Mouse (Mus musculus) CH12.LX (cell line): Measurements from ENCODE around the gene Bivm. TPM values are rescaled to one million over a fixed set of nuclear protein-coding genes. Genes with fewer than 3 reads are reported as not detected.

ENCODE experiments used
- DNase-seq: peaks from one replicate; pipeline ENCODE4 v3.0.0-alpha.2; 2013; ENCODE audit errors: extremely low read depth
- H3K27ac ChIP-seq: 2 replicates; pipeline ENCODE4 v1.5.1; 2012; ENCODE audit warnings: low read depth, mild to moderate bottlenecking, control low read depth, moderate library complexity; ENCODE audit not compliant: insufficient read depth
- H3K27me3 ChIP-seq: replicated peaks from 2 replicates; pipeline ENCODE3; 2012; ENCODE audit warnings: inconsistent platforms
- H3K36me3 ChIP-seq, 2 experiments: replicated peaks in 1 of 2; 2 replicates each; pipeline versions ENCODE3 to v1.6.1; 2012; ENCODE audit warnings: inconsistent platforms in 1 of 2, low read length in 1 of 2, mild to moderate bottlenecking in 1 of 2, mixed read lengths in 1 of 2, moderate library complexity in 1 of 2; ENCODE audit not compliant: control insufficient read depth in 1 of 2, insufficient read depth in 1 of 2
- H3K4me1 ChIP-seq, 2 experiments: 2 replicates each; pipeline ENCODE4 v1.6.1; 2012; ENCODE audit warnings: inconsistent platforms in 1 of 2, moderate library complexity in 1 of 2; ENCODE audit not compliant: insufficient read depth in 2 of 2, control insufficient read depth in 1 of 2
- H3K4me2 ChIP-seq: 2 replicates; pipeline ENCODE4 v1.6.1; 2012; ENCODE audit warnings: low read depth, mild to moderate bottlenecking, control low read depth; ENCODE audit not compliant: poor library complexity, insufficient read depth, severe bottlenecking
- H3K4me3 ChIP-seq, 3 experiments: fragments of 150-350 bp in 1 of 3; sonication (generic) in 1 of 3; replicated peaks in 1 of 3; 2 replicates each; pipeline versions ENCODE3 to v1.5.1; 2011 to 2012; ENCODE audit warnings: low read depth in 2 of 3, low read length in 2 of 3, mild to moderate bottlenecking in 2 of 3, moderate library complexity in 2 of 3, control low read depth in 1 of 3, improper control_type of control experiment in 1 of 3, inconsistent platforms in 1 of 3, mixed read lengths in 1 of 3; ENCODE audit not compliant: poor library complexity in 1 of 3
- H3K79me2 ChIP-seq: replicated peaks from 2 replicates; pipeline ENCODE4 v1.6.1; 2012; ENCODE audit warnings: mild to moderate bottlenecking, moderate library complexity; ENCODE audit not compliant: control insufficient read depth, poor library complexity, insufficient read depth, severe bottlenecking; ENCODE audit errors: extremely low read depth
- H3K9ac ChIP-seq: 2 replicates; pipeline ENCODE4 v1.6.1; 2012; ENCODE audit warnings: low read depth, mild to moderate bottlenecking, control low read depth, moderate library complexity; ENCODE audit not compliant: insufficient read depth
- H3K9me3 ChIP-seq: replicated peaks from 2 replicates; pipeline ENCODE3; 2012; ENCODE audit warnings: low read length, inconsistent platforms, mixed read lengths
- CHD1 ChIP-seq: IDR thresholded peaks from 2 replicates; pipeline ENCODE4 v1.6.1; 2012; ENCODE audit warnings: low read depth, low read length, improper control_type of control experiment, inconsistent platforms
- CHD2 ChIP-seq: IDR thresholded peaks from 2 replicates; pipeline ENCODE4 v1.6.1; 2011; ENCODE audit warnings: low read length, improper control_type of control experiment
- CTCF ChIP-seq, 2 experiments: IDR thresholded peaks in 1 of 2; conservative IDR thresholded peaks in 1 of 2; 2 replicates each; pipeline ENCODE4 v1.5.1; 2011 to 2012; ENCODE audit warnings: low read depth in 2 of 2, low read length in 2 of 2, improper control_type of control experiment in 1 of 2, inconsistent platforms in 1 of 2, mild to moderate bottlenecking in 1 of 2, moderate library complexity in 1 of 2
- E2F4 ChIP-seq: IDR thresholded peaks from 2 replicates; pipeline ENCODE4 v1.6.1; 2011; ENCODE audit warnings: low read depth, low read length, improper control_type of control experiment; ENCODE audit not compliant: insufficient replicate concordance
- ETS1 ChIP-seq: conservative IDR thresholded peaks from 2 replicates; pipeline ENCODE4 v1.6.1; 2012; ENCODE audit warnings: low read depth, mild to moderate bottlenecking, inconsistent platforms, low read length, improper control_type of control experiment, moderate library complexity
- HCFC1 ChIP-seq: IDR thresholded peaks from 2 replicates; pipeline ENCODE4 v1.6.1; 2012; ENCODE audit warnings: low read depth, mild to moderate bottlenecking, inconsistent platforms, low read length, improper control_type of control experiment
- IRF4 ChIP-seq: IDR thresholded peaks from 2 replicates; pipeline ENCODE4 v1.6.1; 2014; ENCODE audit warnings: low read depth, mild to moderate bottlenecking, inconsistent platforms, low read length, improper control_type of control experiment
- MAFK ChIP-seq: IDR thresholded peaks from 2 replicates; pipeline ENCODE4 v1.6.1; 2011; ENCODE audit warnings: low read length, improper control_type of control experiment; ENCODE audit not compliant: insufficient replicate concordance
- MAX ChIP-seq: IDR thresholded peaks from 2 replicates; pipeline ENCODE4 v1.6.1; 2011; ENCODE audit warnings: low read length, improper control_type of control experiment
- MAZ ChIP-seq: IDR thresholded peaks from 2 replicates; pipeline ENCODE4 v1.6.1; 2012; ENCODE audit warnings: low read depth, mild to moderate bottlenecking, inconsistent platforms, low read length, improper control_type of control experiment, moderate library complexity
- MEF2A ChIP-seq: IDR thresholded peaks from 2 replicates; pipeline ENCODE4 v1.6.1; 2014; ENCODE audit warnings: low read depth, mild to moderate bottlenecking, inconsistent platforms, low read length, improper control_type of control experiment, borderline replicate concordance
- MYC ChIP-seq: IDR thresholded peaks from 2 replicates; pipeline ENCODE4 v1.6.1; 2011; ENCODE audit warnings: low read depth, mild to moderate bottlenecking, improper control_type of control experiment, low read length
- PAX5 ChIP-seq: IDR thresholded peaks from 2 replicates; pipeline ENCODE4 v1.6.1; 2012; ENCODE audit warnings: low read length, inconsistent platforms, mixed read lengths
- POLR2A ChIP-seq: IDR thresholded peaks from 2 replicates; pipeline ENCODE4 v1.6.1; 2011; ENCODE audit warnings: low read depth, mild to moderate bottlenecking, improper control_type of control experiment, low read length
- POLR2AphosphoS2 ChIP-seq: IDR thresholded peaks from 2 replicates; pipeline ENCODE4 v1.6.1; 2011; ENCODE audit warnings: low read depth, low read length, improper control_type of control experiment
- RAD21 ChIP-seq: IDR thresholded peaks from 2 replicates; pipeline ENCODE4 v1.6.1; 2011; ENCODE audit warnings: low read depth, mild to moderate bottlenecking, low read length, improper control_type of control experiment, moderate library complexity
- RCOR1 ChIP-seq: conservative IDR thresholded peaks from 2 replicates; pipeline ENCODE4 v1.6.1; 2012; ENCODE audit warnings: low read depth, mild to moderate bottlenecking, inconsistent platforms, low read length, improper control_type of control experiment
- SIN3A ChIP-seq: IDR thresholded peaks from 2 replicates; pipeline ENCODE4 v1.6.1; 2012; ENCODE audit warnings: low read length, improper control_type of control experiment, inconsistent platforms
- SMC3 ChIP-seq: IDR thresholded peaks from 2 replicates; pipeline ENCODE4 v1.6.1; 2011; ENCODE audit warnings: low read depth, low read length, improper control_type of control experiment
- TBP ChIP-seq: conservative IDR thresholded peaks from 2 replicates; pipeline ENCODE4 v1.6.1; 2011; ENCODE audit warnings: low read depth, low read length, improper control_type of control experiment
- UBTF ChIP-seq: IDR thresholded peaks from 2 replicates; pipeline ENCODE4 v1.6.1; 2012; ENCODE audit warnings: low read depth, mild to moderate bottlenecking, inconsistent platforms, low read length, improper control_type of control experiment, moderate library complexity
- USF1 ChIP-seq: IDR thresholded peaks from 2 replicates; pipeline ENCODE4 v1.6.1; 2014; ENCODE audit warnings: low read depth, mild to moderate bottlenecking, inconsistent platforms, low read length, improper control_type of control experiment
- USF2 ChIP-seq: conservative IDR thresholded peaks from 2 replicates; pipeline ENCODE4 v1.6.1; 2011; ENCODE audit warnings: low read depth, low read length, improper control_type of control experiment
- ZKSCAN1 ChIP-seq: IDR thresholded peaks from 2 replicates; pipeline ENCODE4 v1.6.1; 2012; ENCODE audit warnings: low read depth, inconsistent platforms, low read length, improper control_type of control experiment, borderline replicate concordance
- ZNF384 ChIP-seq: IDR thresholded peaks from 2 replicates; pipeline ENCODE4 v1.6.1; 2012; ENCODE audit warnings: low read depth, low read length, improper control_type of control experiment, inconsistent platforms
- dilution Hi-C: fragments of 300-500 bp; cut with MboI; formaldehyde crosslinking; loops from 2 replicates; pipeline ENCODE4 v1.14.3; 2020; ENCODE audit warnings: low sequenced_read_pairs; ENCODE audit not compliant: extremely low pct_unique_long_range_greater_than_20kb, extremely low pct_ligation_motif_present
- in situ Hi-C: fragments of 300-500 bp; cut with MboI; formaldehyde crosslinking; loops from 3 replicates; pipeline ENCODE4 v1.14.3; 2019; ENCODE audit warnings: low sequenced_read_pairs, low pct_ligation_motif_present, low pct_unique_long_range_greater_than_20kb, mixed read lengths
- polyA plus RNA-seq: library from polyadenylated mRNA; unstranded; fragments of >175 nt; gene quantifications from 2 replicates; pipeline ENCODE4 v1.2.1, GENCODE M21; 2012; ENCODE audit warnings: low read depth; ENCODE audit not compliant: insufficient read length
- total RNA-seq, 2 experiments: library from RNA; depleted of rRNA; stranded (reverse); fragments of 300-350 nt in 1 of 2; fragments of >200 nt in 1 of 2; gene quantifications; 2 replicates each; pipeline ENCODE4 v1.2.3; 2012 to 2014

The Bivm gene
- total and polyA plus RNA-seq, 3 experiments, result 0.04 to 0.09 (median 0.05) TPM

GRCm38 (mm10) chr1:44172656-44173055 is 53.9 kb downstream of the Bivm start:
- Histone ChIP-seq H3K4me2 (no peak overlapping the region), H3K9me3 (peaks cover 13% of the 10 kb centered on the region), H3K27ac (no peak overlapping the region), H3K4me1 (peaks cover 0 to 34% of the 10 kb centered on the region in 2 experiments; a peak in 2 of 4 replicates), H3K9ac (no peak overlapping the region), H3K79me2 (no peaks in the 10 kb centered on the region; the same call in 1 of the 2 replicates), H3K4me3 (no peak overlapping the region), H3K27me3 (no peaks in the 10 kb centered on the region), H3K36me3 (peaks cover 35 to 73% of the 10 kb centered on the region in 2 experiments)
- in situ Hi-C loops, result no loop called here
- dilution Hi-C loops, result no loop called here
- no peak for TF ChIP-seq E2F4
- no peak for TF ChIP-seq IRF4
- no peak for TF ChIP-seq SMC3
- TF ChIP-seq POLR2A, result no peak
- TF ChIP-seq RCOR1, result no peak
- TF ChIP-seq HCFC1, result no peak
- TF ChIP-seq MAX, result no peak
- no peak for TF ChIP-seq USF1
- no peak for TF ChIP-seq MYC
- no peak for TF ChIP-seq CHD2
- no peak for TF ChIP-seq ZKSCAN1
- TF ChIP-seq POLR2AphosphoS2, result no peak
- TF ChIP-seq UBTF, result no peak
- TF ChIP-seq MAZ, result no peak
- no peak for TF ChIP-seq CHD1
- no peak for TF ChIP-seq MAFK
- TF ChIP-seq ETS1, result no peak
- TF ChIP-seq USF2, result no peak
- no peak for TF ChIP-seq PAX5
- no peak for TF ChIP-seq ZNF384
- TF ChIP-seq, all 38 proteins: peak for 0
- DNase-seq, result no peak

- H3K27me3 ChIP-seq, result no peaks in the 10 kb centered on the region
- peaks cover 0 to 45% of the 10 kb centered on the region in 2 experiments; a peak in 2 of 4 replicates for H3K4me1 ChIP-seq
- peaks cover 11% of the 10 kb centered on the region for H3K9me3 ChIP-seq
- H3K4me2 ChIP-seq, result no peak overlapping the region
- peaks cover 28 to 67% of the 10 kb centered on the region in 2 experiments for H3K36me3 ChIP-seq
- TF ChIP-seq MAX, result no peak
- TF ChIP-seq SMC3, result peak; percentile 56
- TF ChIP-seq SIN3A, result no peak
- TF ChIP-seq RAD21, result peak; percentile 67
- TF ChIP-seq CHD2, result no peak
- no peak for TF ChIP-seq USF2
- TF ChIP-seq USF1, result no peak
- TF ChIP-seq MEF2A, result no peak
- no peak for TF ChIP-seq TBP
- peak; percentile 33 to 66; a peak in 3 of 4 replicates for TF ChIP-seq CTCF (conservative IDR thresholded peaks at IDR 0.05 in 1 of 2, IDR thresholded peaks at IDR 0.05 in 1 of 2; ENCODE audit: low read depth in 2 of 2, low read length in 2 of 2)
- in situ Hi-C loops, result no loop called here
- DNase-seq, result peak; percentile 48
- H3K4me3 ChIP-seq, result no peak overlapping the region
- no peaks in the 10 kb centered on the region; the same call in 1 of the 2 replicates for H3K79me2 ChIP-seq
- dilution Hi-C loops, result no loop called here
- no peak overlapping the region for H3K27ac ChIP-seq
- H3K9ac ChIP-seq, result no peak overlapping the region
Measured at GRCm38 (mm10) chr1:44173903-44174302, 55.1 kb downstream of the Bivm start.
